Mouse (Mus musculus): ENCODE measurements around the gene Dync1i2. TPM values are rescaled to one million over a fixed set of nuclear protein-coding genes. Genes with fewer than 3 reads are reported as not detected.

Gene Dync1i2
- total and polyA plus RNA-seq, 3 experiments: 22.9 to 74.3 (median 38.6) TPM

- no peak for DNase-seq (ENCODE audit: extremely low read depth)
- dilution Hi-C loops (cut with MboI; ENCODE audit: extremely low pct_ligation_motif_present, extremely low pct_unique_long_range_greater_than_20kb, low sequenced_read_pairs) (no loop called here), in situ Hi-C loops (cut with MboI; ENCODE audit: low pct_ligation_motif_present, low pct_unique_long_range_greater_than_20kb, low sequenced_read_pairs) (no loop called here)
- Histone ChIP-seq H3K9me3 (replicated peaks; ENCODE audit: low read length) (no peaks in the 10 kb centered on the region), H3K27me3 (replicated peaks) (no peaks in the 10 kb centered on the region), H3K79me2 (replicated peaks; ENCODE audit: control insufficient read depth, extremely low read depth, insufficient read depth, poor library complexity, severe bottlenecking) (no peaks in the 10 kb centered on the region), H3K27ac (ENCODE audit: insufficient read depth, low read depth) (no peak overlapping the region), H3K4me3 (replicated peaks in 1 of 3; ENCODE audit: low read depth in 2 of 3, low read length in 2 of 3, poor library complexity in 1 of 3) (no peak overlapping the region), H3K9ac (ENCODE audit: insufficient read depth, low read depth) (no peak overlapping the region), H3K36me3 (replicated peaks in 1 of 2; ENCODE audit: control insufficient read depth in 1 of 2, insufficient read depth in 1 of 2, low read length in 1 of 2) (no peaks in the 10 kb centered on the region), H3K4me1 (ENCODE audit: control insufficient read depth in 1 of 2, insufficient read depth in 2 of 2) (peaks cover 0 to 13% of the 10 kb centered on the region in 2 experiments; a peak in 2 of 4 replicates), H3K4me2 (ENCODE audit: insufficient read depth, low read depth, poor library complexity, severe bottlenecking) (no peak overlapping the region)
- no peak for TF ChIP-seq ELF1 (IDR thresholded peaks at IDR 0.05; ENCODE audit: low read depth, low read length)
These were observed 31.8 kb upstream of the Dync1i2 start for GRCm38 (mm10) chr2:71179716-71180115.

GRCm38 (mm10) chr2:71180566-71181217, 30.8 kb upstream of the Dync1i2 start:
- H3K4me2 ChIP-seq (ENCODE audit: insufficient read depth, low read depth, poor library complexity, severe bottlenecking): no peak overlapping the region
- no peak overlapping the region for H3K27ac ChIP-seq (ENCODE audit: insufficient read depth, low read depth)
- no peaks in the 10 kb centered on the region for H3K27me3 ChIP-seq (replicated peaks)
- no peaks in the 10 kb centered on the region for H3K79me2 ChIP-seq (replicated peaks; ENCODE audit: control insufficient read depth, extremely low read depth, insufficient read depth, poor library complexity, severe bottlenecking)
- H3K9me3 ChIP-seq (replicated peaks; ENCODE audit: low read length): no peaks in the 10 kb centered on the region
- H3K36me3 ChIP-seq (replicated peaks in 1 of 2; ENCODE audit: control insufficient read depth in 1 of 2, insufficient read depth in 1 of 2, low read length in 1 of 2): no peaks in the 10 kb centered on the region
- TF ChIP-seq RAD21 (IDR thresholded peaks at IDR 0.05; ENCODE audit: low read depth, low read length) (no peak), MXI1 (IDR thresholded peaks at IDR 0.05; ENCODE audit: low read depth, low read length) (no peak), NELFE (IDR thresholded peaks at IDR 0.05; ENCODE audit: low read depth, low read length) (no peak)
- no peak overlapping the region for H3K9ac ChIP-seq (ENCODE audit: insufficient read depth, low read depth)
- peaks cover 0 to 6% of the 10 kb centered on the region in 2 experiments; a peak in 2 of 4 replicates for H3K4me1 ChIP-seq (ENCODE audit: control insufficient read depth in 1 of 2, insufficient read depth in 2 of 2)
- H3K4me3 ChIP-seq (replicated peaks in 1 of 3; ENCODE audit: low read depth in 2 of 3, low read length in 2 of 3, poor library complexity in 1 of 3): no peak overlapping the region
- dilution Hi-C loops (cut with MboI; ENCODE audit: extremely low pct_ligation_motif_present, extremely low pct_unique_long_range_greater_than_20kb, low sequenced_read_pairs) (no loop called here), in situ Hi-C loops (cut with MboI; ENCODE audit: low pct_ligation_motif_present, low pct_unique_long_range_greater_than_20kb, low sequenced_read_pairs) (no loop called here)
- DNase-seq (ENCODE audit: extremely low read depth): no peak

GRCm38 (mm10) chr2:71187950-71188349, 23.6 kb upstream of the Dync1i2 start:
- Histone ChIP-seq H3K27me3 (replicated peaks) (no peaks in the 10 kb centered on the region), H3K9ac (ENCODE audit: insufficient read depth, low read depth) (no peak overlapping the region), H3K4me1 (ENCODE audit: control insufficient read depth in 1 of 2, insufficient read depth in 2 of 2) (no peaks in the 10 kb centered on the region), H3K27ac (ENCODE audit: insufficient read depth, low read depth) (no peak overlapping the region), H3K79me2 (replicated peaks; ENCODE audit: control insufficient read depth, extremely low read depth, insufficient read depth, poor library complexity, severe bottlenecking) (no peaks in the 10 kb centered on the region), H3K9me3 (replicated peaks; ENCODE audit: low read length) (no peaks in the 10 kb centered on the region), H3K4me2 (ENCODE audit: insufficient read depth, low read depth, poor library complexity, severe bottlenecking) (no peak overlapping the region), H3K4me3 (replicated peaks in 1 of 3; ENCODE audit: low read depth in 2 of 3, low read length in 2 of 3, poor library complexity in 1 of 3) (no peak overlapping the region), H3K36me3 (replicated peaks in 1 of 2; ENCODE audit: control insufficient read depth in 1 of 2, insufficient read depth in 1 of 2, low read length in 1 of 2) (no peaks in the 10 kb centered on the region)
- dilution Hi-C loops (cut with MboI; ENCODE audit: extremely low pct_ligation_motif_present, extremely low pct_unique_long_range_greater_than_20kb, low sequenced_read_pairs): no loop called here
- TF ChIP-seq MAX (IDR thresholded peaks at IDR 0.05; ENCODE audit: low read length) (no peak), CHD1 (IDR thresholded peaks at IDR 0.05; ENCODE audit: low read depth, low read length) (no peak), TBP (conservative IDR thresholded peaks at IDR 0.05; ENCODE audit: low read depth, low read length) (no peak), UBTF (IDR thresholded peaks at IDR 0.05; ENCODE audit: low read depth, low read length) (no peak), JUND (conservative IDR thresholded peaks at IDR 0.05; ENCODE audit: low read depth, low read length) (no peak), ZKSCAN1 (IDR thresholded peaks at IDR 0.05; ENCODE audit: borderline replicate concordance, low read depth, low read length) (no peak), GABPA (IDR thresholded peaks at IDR 0.05; ENCODE audit: insufficient replicate concordance, low read depth, low read length) (no peak), HCFC1 (IDR thresholded peaks at IDR 0.05; ENCODE audit: low read depth, low read length) (no peak), MAFK (IDR thresholded peaks at IDR 0.05; ENCODE audit: insufficient replicate concordance, low read length) (no peak), ETS1 (conservative IDR thresholded peaks at IDR 0.05; ENCODE audit: low read depth, low read length) (no peak), BHLHE40 (IDR thresholded peaks at IDR 0.05; ENCODE audit: low read depth, low read length) (no peak), NRF1 (IDR thresholded peaks at IDR 0.05; ENCODE audit: low read depth, low read length) (no peak), CTCF (conservative IDR thresholded peaks at IDR 0.05 in 1 of 2, IDR thresholded peaks at IDR 0.05 in 1 of 2; ENCODE audit: low read depth in 2 of 2, low read length in 2 of 2) (no peak), JUN (IDR thresholded peaks at IDR 0.05; ENCODE audit: insufficient read depth, low read depth, low read length) (no peak), KAT2A (IDR thresholded peaks at IDR 0.05; ENCODE audit: insufficient replicate concordance, low read length) (no peak), USF2 (conservative IDR thresholded peaks at IDR 0.05; ENCODE audit: low read depth, low read length) (no peak), CHD2 (IDR thresholded peaks at IDR 0.05; ENCODE audit: low read length) (no peak), MXI1 (IDR thresholded peaks at IDR 0.05; ENCODE audit: low read depth, low read length) (no peak)
- in situ Hi-C loops (cut with MboI; ENCODE audit: low pct_ligation_motif_present, low pct_unique_long_range_greater_than_20kb, low sequenced_read_pairs): no loop called here
- DNase-seq (ENCODE audit: extremely low read depth): no peak
